ENCODE assay signal across 11 mouse cellular contexts in genomic region chr1:89136089-89136811, GRCm38 (mm10).
DNase-seq lines count a peak whose midpoint lies in the region; ATAC-seq and TF ChIP-seq lines count a peak whose summit lies in the region.
"Had no signal": no experiment of that assay in that cellular context is flagged by ENCODE, and none has a peak within 500 bp of the region (broad histone marks: within the 10 kb centered on the region; RNA-seq: fewer than 3 reads in every experiment).

No protein-coding gene starts in this region.

- H3K36me3 ChIP-seq in hindbrain, embryonic 12.5 days, result peaks cover 11% of the 10 kb centered on the region
- peaks cover 41% of the 10 kb centered on the region for H3K36me3 ChIP-seq in hindbrain, embryonic 10.5 days
- peaks cover 15% of the 10 kb centered on the region; the same call in 1 of the 2 replicates for H3K36me3 ChIP-seq in heart, embryonic 15.5 days
- H3K36me3 ChIP-seq: G1E had no signal

- H3K9ac ChIP-seq in hindbrain, embryonic 12.5 days, result no peak overlapping the region
- no peak overlapping the region for H3K9ac ChIP-seq in heart, embryonic 15.5 days
- H3K9ac ChIP-seq: embryonic facial prominence, embryonic 15.5 days; liver, embryonic 14.5 days had no signal

- no peak for DNase-seq in hindbrain, embryonic 10.5 days (ENCODE audit: low spot score)
- DNase-seq in cerebellum, postnatal 36 days, result peak; percentile 27 to 32
- DNase-seq in left cerebral cortex, adult 2 months (ENCODE audit: extremely low spot score in 1 of 2, low spot score in 2 of 2), result peak; percentile 24 to 40
- DNase-seq in skeletal muscle tissue, adult 2 months (ENCODE audit: low read depth, low spot score), result peak; percentile 46
- no peak for DNase-seq in natural killer cell, adult 2 months (ENCODE audit: low spot score in 2 of 2)
- DNase-seq in embryo, embryonic 10.5 days (ENCODE audit: low spot score), result no peak

- no peak for TF ChIP-seq CTCF in left cerebral cortex, adult 2 months (IDR thresholded peaks at IDR 0.05)

- no peaks in the 10 kb centered on the region for H3K27me3 ChIP-seq in hindbrain, embryonic 12.5 days
- H3K27me3 ChIP-seq in hindbrain, embryonic 10.5 days (ENCODE audit: insufficient read depth, poor library complexity, severe bottlenecking), result no peaks in the 10 kb centered on the region
- no peaks in the 10 kb centered on the region for H3K27me3 ChIP-seq in heart, embryonic 15.5 days
- H3K27me3 ChIP-seq: embryonic facial prominence, embryonic 15.5 days had no signal

- 78% methylated on average over 13 of the region's 13 CpGs for WGBS in hindbrain, embryonic 12.5 days
- WGBS in hindbrain, embryonic 10.5 days, result 91% methylated on average over 13 of the region's 13 CpGs
- WGBS in heart, embryonic 15.5 days, result 49% methylated on average over 13 of the region's 13 CpGs

- H3K4me1 ChIP-seq in hindbrain, embryonic 12.5 days, result peaks cover 20% of the 10 kb centered on the region
- peaks cover 20% of the 10 kb centered on the region for H3K4me1 ChIP-seq in hindbrain, embryonic 10.5 days (replicated peaks)
- peaks cover 63% of the 10 kb centered on the region for H3K4me1 ChIP-seq in heart, embryonic 15.5 days (replicated peaks)

- intact Hi-C loops in left cerebral cortex, adult 2 months (cut with DNase I), result loop anchor here (5.0 kb wide), 1 partner anchor 79 kb away; no protein-coding TSS in a partner anchor

- H3K9me3 ChIP-seq in hindbrain, embryonic 12.5 days (replicated peaks), result no peaks in the 10 kb centered on the region
- H3K9me3 ChIP-seq in hindbrain, embryonic 10.5 days, result peaks cover 8% of the 10 kb centered on the region
- H3K9me3 ChIP-seq in heart, embryonic 15.5 days (replicated peaks), result no peaks in the 10 kb centered on the region
- H3K9me3 ChIP-seq: embryonic facial prominence, embryonic 15.5 days had no signal

- no peak for ATAC-seq in hindbrain, embryonic 12.5 days (ENCODE audit: low FRiP score)
- peak; percentile 54; the same call in 1 of the 2 replicates for ATAC-seq in heart, embryonic 15.5 days (replicated peaks; ENCODE audit: insufficient number of reproducible peaks, insufficient read depth, low FRiP score, low read depth)

- 0 out of 2 replicates have a peak overlapping the region, but pooled peaks have one; percentile 35 for H3K27ac ChIP-seq in hindbrain, embryonic 12.5 days
- H3K27ac ChIP-seq in hindbrain, embryonic 10.5 days, result no peak overlapping the region
- H3K27ac ChIP-seq in heart, embryonic 15.5 days, result peak overlapping the region; percentile 68
- H3K27ac ChIP-seq in left cerebral cortex, adult 2 months, result no peak overlapping the region
- H3K27ac ChIP-seq: embryonic facial prominence, embryonic 15.5 days; liver, embryonic 14.5 days had no signal

- no peak overlapping the region for H3K4me2 ChIP-seq in hindbrain, embryonic 12.5 days (replicated peaks)
- 0 out of 2 replicates have a peak overlapping the region, but pooled peaks have one; percentile 3 for H3K4me2 ChIP-seq in heart, embryonic 15.5 days
- H3K4me2 ChIP-seq: embryonic facial prominence, embryonic 15.5 days had no signal

- H3K4me3 ChIP-seq in hindbrain, embryonic 12.5 days, result no peak overlapping the region
- H3K4me3 ChIP-seq in hindbrain, embryonic 10.5 days, result no peak overlapping the region
- no peak overlapping the region for H3K4me3 ChIP-seq in heart, embryonic 15.5 days
- no peak overlapping the region for H3K4me3 ChIP-seq in left cerebral cortex, adult 2 months
- H3K4me3 ChIP-seq: embryonic facial prominence, embryonic 15.5 days had no signal

Comparison
In these comparisons a context has a peak if more than half of its experiments do, and no peak if none do; other contexts are left out.
1. H3K27ac ChIP-seq: peak in hindbrain, embryonic 12.5 days (single experiment) and heart, embryonic 15.5 days (single experiment); none in hindbrain, embryonic 10.5 days (single experiment) and left cerebral cortex, adult 2 months (single experiment).
2. DNase-seq: peak in cerebellum, postnatal 36 days (2 of 2), left cerebral cortex, adult 2 months (2 of 2) and skeletal muscle tissue, adult 2 months (single experiment); none in hindbrain, embryonic 10.5 days (single experiment), natural killer cell, adult 2 months (0 of 2) and embryo, embryonic 10.5 days (single experiment).